Mouse (Mus musculus) right cerebral cortex, postnatal 36 days (tissue): Measurements from ENCODE around the gene Ccm2.
A peak's percentile ranks its signal among the peaks of the same experiment; 100 is the strongest.

Experiments
- DNase-seq, 2 experiments: peaks; one replicate each; pipeline ENCODE4 v3.0.0; 2022; ENCODE audit warnings: low spot score in 2 of 2, mixed read lengths in 1 of 2

The Ccm2 gene

DNA sequence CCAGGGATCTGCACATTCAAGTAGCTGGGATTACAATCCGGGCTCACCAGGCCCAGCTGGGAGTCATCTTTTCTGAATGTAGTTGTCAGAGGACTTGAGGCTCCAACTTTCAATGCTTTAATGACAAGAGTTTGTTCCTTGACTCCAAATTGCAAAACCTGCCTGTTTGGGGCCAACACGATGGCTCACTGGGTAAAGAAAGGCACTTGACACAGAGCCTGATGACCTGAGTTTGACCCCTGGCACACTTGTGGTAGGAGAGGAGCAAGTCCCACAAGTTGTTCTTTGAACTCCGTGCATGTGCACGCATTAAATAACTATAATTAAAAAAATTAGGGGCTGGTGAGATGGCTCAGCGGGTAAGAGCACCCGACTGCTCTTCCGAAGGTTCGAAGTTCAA lies 16.7 kb upstream of the Ccm2 start:
- no peak for DNase-seq

DNA sequence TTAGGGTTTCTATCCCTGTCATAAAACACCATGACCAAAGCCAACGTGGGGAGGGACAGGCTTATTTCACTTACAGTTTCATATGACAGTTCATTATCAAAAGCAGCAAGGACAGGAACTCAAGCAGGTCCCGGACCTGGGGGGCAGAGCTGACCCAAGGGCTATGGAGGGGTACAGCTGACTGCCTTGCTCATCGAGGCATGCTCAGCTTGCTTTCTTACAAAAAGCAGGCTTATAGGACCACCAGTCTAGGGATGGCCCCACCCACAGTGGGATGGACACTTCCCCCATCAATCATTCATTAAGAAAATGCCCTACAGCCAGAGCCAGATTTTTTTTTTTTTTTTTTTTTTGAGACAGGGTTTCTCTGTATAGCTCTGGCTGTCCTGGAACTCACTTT lies 15.9 kb upstream of the Ccm2 start:
- no peak for DNase-seq

DNA sequence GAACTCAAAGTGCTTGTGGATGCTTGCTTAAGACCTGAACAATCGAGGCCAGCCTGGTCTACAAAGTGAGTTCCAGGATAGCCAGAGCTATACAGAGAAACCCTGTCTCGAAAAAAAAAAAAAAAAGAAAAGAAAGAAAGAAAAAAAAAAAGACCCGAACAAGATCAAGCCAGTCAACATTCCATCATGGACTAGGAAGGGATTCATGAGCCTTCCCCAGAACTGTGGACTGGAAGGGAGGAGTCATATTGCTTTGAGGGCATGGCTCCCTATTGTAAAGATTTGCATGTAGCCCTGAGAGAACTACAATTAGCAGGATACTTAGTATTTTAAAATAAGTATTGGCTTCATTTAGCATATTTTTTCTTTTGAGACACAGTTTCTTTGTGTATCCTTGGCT lies 2.0 kb upstream of the Ccm2 start:
- no peak for DNase-seq

DNA sequence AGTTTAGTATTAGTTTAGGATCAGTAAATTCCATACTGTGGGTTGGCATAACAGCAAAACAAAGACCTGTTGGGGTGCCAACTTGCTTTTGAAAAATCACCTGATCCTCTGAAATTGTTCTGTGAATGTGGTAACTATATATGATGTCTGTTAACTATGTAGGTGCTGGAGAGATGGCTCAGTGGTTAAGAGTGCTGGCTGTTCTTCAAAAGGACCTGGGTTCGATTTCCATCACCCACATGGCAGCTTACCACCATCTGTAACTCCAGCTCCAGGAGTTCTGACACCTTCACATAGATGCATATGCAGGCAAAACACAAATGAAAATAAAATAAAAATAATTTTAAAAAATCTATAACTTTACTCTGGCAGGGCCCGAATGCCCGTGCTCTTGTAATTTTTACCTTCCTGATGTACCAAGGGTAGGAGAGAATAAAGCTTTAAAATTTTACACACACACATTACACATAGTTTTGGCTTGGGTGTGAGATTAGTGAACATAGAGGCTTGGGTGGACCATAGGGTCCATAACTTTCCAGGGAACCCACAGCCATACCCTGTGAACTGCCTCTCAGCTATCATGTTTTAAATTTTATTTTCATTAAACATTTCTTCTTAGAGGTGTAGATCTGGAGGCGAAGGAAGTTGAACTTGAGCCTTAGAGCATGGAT lies 1.4 kb upstream of the Ccm2 start:
- DNase-seq = no peak

DNA sequence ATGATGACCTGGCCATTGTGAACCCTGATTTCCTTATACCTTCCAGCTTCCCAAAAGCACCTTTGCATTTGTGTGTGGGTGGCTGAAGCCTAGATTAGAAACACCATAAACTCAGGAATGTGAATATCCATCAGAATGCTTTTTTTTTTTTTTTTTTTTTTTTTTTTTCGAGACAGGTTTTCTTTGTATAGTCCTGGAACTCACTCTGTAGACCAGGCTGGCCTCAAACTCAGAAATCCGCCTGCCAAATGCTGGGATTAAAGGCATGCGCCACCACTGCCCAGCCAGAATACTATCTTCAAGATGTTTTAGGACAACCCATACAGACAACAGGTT lies 862 bp upstream of the Ccm2 start:
- DNase-seq = no peak

DNA sequence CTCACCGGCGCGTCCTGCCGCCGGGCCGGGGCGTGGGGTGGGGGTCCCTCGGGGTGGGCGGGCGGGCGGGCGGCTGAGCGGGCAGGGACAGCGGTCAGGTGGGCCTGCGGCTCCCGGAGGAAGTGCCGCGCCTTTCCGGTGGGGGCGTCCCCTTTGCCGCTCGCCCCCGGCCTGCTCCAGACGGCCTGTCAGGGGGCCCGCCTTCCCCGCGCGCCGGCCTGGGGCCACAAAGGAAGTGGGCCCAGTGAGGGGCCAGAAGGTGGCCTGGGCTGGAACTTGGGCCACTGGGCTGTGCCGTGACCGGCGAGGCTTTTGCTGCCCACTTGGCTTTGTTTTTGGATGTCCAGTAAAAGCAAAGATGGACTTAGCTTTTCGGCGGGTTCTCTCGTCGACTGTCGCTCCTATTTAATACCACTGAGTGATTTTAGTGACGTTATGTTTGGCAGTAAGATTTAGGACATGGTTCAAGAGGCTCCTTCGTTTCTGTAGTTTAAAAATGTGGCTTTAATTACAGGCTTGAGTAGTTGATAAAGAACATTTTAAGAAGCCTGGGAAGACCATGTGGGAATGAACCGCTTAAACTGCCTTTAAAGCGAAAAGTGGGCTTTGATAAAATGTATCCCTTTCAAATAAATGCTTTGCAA lies 472 bp downstream of the Ccm2 start:
- peak; percentile 16 to 25 for DNase-seq

DNA sequence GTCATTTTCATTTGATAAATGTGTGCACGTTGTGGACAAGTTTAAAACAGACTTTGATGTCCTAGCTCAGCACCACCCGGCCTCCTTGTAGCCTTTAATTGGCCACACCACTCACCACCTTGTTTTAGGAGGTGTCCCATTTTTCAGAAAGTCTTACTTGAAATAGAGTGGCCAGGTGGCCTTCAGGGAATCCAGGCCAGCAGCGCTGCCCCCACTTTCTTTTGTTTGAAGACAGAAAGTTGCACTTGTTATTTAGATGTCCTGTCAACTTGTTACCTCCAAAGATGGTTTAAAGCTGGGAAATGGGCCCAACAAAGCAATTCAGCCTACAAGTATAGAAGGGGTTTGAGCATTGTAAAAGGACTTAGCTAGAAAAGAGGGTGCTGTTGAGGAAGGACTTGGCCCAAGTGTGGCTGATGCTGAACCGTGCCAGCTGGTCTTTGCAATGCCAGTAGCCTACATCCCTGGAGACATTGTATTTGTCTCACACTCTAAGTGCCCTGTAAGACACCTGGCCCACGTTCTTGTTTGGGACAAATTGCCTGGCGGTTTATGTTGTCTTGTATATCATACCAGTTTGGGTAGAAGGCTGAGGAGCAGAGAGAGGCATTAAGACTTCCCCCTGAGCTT lies 1.1 kb downstream of the Ccm2 start:
- DNase-seq = no peak

DNA sequence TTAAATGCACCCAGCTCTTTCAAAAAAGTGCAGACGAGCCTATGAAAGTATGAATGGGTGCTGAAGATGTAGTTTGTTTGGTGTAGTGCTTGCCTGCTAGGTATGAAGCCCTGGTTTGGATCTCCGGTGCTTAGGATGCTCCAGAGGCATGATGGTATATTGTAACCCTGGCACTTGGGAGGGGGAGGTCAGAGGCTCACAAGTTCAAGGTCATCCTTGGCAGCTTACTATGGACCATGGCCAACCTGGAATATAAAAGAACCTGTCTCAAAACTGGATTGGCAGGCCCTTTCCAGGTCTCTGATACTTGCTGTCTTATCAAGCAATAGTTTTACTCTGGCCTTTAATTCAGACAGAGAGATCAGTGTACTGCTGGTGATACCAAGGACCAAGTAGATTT lies 3.1 kb downstream of the Ccm2 start:
- no peak for DNase-seq

DNA sequence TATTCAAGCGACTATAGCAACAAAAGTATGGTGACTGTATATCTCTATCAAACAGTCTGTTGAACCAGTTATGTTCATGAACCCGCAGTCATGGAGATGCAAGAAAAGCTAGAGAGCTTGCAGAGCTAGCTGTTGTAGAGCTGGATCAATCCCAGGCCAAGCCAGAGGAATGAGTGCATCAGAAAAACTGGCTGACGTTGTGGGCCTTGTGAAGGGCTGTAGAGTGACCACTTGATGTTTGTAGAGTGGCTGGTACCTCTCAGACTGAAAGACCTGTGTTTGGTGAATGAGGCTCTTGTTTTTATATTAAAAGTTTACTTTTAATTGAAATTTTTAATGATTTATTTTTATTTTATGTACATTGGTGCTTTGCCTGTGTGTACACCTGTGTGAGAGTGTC lies 3.5 kb downstream of the Ccm2 start:
- DNase-seq = no peak

DNA sequence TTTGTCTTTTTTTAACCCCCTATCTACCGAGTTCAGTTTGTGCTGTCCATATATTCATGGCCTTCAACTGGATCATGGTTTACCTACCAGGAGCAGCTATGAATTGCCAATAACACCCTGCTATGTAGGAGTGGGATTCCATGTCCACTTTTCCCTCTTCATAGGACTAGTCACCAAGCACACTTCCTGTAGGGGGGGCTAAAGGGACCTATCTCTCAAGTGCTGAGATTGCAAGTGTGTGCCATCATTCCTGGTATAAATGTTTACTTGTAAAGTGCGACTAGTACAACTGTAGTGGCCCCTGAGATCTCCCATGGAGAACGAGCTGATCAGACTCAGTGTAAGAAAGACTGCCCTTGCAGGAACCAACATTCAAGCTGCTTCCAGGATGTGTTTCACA lies 11.5 kb downstream of the Ccm2 start:
- DNase-seq = no peak

DNA sequence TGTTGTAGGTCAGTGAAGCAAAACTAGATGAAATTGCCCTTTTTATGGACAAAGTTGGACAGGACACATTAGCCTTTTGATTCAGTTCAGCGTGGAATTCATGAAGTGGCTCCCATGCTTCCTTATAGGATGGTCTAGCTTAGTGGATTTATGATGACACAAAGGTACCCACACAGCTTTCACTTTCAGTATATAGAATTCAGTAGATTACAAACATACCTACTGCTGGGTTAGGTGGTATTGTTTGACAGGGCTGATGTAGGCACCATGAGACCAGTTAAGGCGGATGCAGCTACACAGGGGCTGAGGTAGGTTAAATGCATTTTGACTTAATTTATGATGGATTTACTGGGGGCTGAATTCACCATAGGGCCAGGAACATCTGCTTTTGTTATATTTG lies 13.3 kb downstream of the Ccm2 start:
- DNase-seq = no peak

DNA sequence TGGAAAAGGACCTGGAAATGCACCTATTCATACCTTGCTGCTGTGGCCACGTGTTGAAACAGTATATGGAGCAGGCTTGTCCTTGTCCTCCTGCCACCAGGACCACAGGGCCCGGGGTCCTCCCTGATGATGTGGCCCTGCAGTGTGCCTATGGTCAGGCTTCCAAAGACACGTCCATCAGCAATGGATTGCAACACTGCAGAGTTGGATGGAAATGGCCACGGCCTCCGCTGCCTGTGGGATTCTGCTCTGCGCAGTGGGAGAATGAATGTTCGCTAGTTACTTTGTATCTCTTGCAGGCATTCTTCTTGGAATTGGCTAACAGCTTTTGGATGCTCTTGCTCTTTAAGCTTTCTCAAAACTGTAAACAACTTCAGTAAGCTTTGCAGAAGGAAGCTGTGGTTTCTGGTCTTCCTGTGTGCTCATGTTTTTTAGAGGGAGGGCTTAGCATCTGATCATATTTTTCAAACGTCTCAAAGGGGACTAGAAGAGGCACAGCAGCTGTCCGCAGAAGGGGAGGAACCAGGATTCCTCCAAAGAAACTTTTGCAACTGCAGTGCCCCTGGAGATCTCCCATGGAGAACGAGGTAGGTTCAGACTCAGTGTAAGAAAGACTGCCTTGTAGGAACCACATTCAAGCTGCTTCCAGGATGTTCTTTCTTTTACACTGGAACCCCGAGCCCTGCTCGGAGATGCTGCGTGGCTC lies 14.1 kb downstream of the Ccm2 start:
- DNase-seq = no peak

DNA sequence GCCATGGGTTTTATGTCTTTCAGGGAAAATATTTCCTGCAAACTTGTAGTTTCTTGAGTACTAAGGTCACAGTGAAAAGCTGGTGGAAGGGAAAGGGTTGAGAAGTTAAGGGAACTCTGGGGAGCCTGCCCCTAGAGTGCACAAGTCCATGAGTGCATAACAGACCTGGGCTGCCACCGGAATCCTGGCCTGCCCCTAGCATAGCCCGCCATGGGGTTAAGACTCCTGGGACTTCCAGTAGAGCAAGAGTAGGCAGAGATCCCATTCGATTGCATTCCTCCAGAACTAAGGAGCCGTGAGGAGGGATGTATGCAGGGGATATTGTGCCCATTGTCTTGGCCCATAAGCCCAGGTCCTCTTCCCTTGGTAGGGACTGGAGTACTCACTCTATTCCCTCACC lies 14.8 kb downstream of the Ccm2 start:
- no peak for DNase-seq

DNA sequence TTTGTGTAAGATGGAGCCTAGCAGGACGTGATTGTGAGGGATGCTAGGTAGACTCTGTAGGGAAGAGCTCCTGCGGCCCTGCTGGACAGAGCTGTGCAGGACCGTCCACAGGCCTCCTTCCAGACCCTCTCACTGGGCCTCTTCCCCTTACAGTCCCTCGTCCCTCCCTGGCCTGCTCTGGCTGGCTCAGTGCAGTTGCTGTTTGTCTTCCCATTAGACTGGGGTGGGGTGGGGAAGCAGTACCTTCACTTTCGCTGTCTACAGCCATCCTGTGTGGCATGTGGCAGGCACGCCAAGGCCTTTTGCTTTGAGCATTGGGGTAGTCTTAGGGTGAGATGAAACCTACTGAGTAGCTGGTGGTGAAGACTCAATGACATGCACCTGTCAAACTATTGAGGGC lies 15.7 kb downstream of the Ccm2 start:
- no peak for DNase-seq

DNA sequence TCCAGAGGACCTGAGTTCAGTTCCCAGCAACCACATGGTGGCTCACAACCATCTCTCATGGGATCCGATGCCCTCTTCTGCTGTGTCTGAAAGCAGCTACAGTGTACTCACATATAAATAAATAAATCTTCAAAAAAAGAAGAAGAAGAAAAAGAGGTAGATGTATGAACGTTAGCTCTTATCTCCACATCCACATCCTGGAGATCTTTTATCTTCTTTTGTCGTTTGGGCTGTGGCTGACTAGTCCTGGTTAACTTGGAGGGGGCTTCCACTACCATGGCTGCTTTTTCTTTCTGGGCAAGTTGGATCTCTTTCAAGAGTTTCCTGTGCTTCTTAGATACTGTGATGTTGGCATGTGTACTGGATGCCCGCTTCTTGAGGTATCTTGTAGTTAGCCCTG lies 16.5 kb downstream of the Ccm2 start:
- DNase-seq = no peak

DNA sequence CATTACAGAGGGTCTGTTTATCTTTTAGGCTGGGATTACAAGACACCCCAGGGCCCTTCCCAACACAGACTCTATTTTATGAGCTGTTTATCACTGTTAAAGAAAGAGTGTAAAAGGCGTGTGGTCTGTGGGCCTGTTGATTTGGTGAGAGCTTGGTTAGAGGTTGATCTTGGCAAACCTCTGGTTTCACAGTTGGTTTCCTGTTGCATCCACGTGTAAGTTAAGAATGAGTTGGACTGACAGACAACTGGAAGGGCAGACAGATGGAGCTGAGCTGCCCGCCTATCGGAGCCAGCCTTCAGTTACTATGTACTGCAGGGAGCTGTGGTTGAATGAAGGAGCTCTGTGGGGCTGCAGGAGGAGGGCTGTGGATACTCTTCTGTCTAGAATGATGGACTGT lies 19.8 kb downstream of the Ccm2 start:
- DNase-seq = no peak

DNA sequence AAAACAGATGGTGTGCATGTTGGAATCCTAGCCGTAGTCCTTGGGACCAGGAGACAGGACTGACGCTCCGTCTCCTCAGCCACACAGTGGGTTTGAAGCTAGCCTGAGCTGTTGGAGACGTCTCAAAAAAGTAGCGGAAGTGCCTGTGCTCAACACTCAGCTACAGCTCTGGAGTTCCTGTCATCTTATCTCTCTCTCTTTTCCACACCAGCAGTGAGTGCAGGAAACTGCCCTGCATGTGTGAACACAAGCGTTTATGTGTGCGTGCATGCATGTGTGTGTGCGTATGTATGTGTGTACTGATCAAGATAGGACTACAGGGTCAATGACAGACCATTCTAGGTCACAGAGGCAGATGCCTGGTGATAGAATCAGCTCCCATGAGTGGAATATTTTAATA lies 21.3 kb downstream of the Ccm2 start:
- DNase-seq = no peak

DNA sequence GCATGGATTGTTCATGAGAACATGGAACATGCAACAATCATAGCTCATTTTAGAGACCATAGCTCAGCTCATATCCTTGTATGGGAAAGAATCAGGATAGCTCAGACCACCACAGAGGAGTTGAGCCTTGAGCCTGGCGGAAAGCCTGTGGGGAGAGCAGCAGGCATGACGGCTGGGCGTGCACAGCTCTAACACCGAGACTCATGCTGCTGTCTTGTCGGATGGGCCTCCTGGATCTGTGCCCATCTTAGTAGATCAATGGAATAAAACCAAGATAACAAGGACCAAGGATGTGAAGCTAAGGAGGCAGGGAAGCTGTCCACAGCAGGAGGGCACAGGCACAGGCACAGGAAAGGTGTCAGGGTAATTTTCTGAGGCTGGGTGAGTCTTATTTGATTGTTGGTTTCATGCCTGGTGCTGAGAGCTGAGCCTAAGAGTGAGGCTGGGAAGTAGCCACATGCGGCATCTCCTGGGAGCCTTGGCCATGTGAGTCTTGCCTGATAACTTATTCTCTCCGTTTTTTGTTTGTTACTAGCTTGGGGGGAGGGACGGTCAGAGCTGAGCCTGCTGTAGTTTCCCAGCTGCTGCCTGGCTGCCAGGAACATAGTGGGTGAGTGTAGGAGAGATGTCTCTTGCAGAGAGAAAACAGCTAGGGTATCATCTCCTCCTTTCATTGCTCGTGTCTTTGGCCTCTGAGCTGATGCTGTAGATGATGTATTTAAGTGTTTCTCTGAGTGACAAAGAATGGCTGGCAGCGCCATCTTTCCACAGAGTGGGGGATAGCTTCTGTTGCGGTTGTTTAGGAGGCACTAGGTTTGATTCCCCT lies 22.1 kb downstream of the Ccm2 start:
- peak in 1 of 2 experiments; percentile 45 for DNase-seq

DNA sequence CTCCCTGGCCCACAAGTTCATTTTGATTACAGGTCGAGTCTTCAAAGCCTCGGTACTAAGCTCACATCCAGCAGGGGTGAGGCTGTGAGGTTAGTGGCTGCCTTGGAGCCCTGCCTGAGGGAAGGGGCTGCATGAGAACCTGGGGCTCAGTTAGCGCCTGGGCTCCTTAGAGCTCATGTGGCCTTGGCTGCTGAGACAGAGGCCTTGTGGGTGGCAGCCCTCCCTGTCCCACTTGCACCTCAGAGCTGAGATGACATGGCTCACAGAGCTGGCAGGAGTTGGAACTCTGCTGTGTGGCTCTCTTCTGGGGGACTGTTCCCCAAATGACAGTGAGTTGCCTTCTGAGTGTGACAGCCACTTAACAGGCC lies 22.7 kb downstream of the Ccm2 start:
- no peak for DNase-seq

DNA sequence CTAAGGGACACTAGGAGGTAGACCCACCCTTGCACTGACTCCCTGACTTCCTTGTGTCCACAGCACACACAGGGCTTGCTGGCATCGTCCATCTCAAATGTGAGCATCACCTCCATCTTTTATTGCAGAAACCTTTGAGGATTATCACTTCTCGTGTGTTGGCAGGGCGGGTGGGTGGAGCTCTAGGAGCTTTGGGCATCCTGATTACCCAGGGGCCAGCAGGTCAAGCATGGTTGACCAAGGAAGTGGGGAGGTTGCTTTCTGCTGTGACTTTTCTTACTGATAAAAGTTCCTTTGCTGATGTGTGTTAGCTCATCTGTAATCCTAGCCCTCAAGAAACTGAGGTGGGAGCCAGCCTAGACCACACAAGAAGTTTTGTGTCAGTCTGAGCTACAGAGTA lies 29.5 kb downstream of the Ccm2 start:
- no peak for DNase-seq

DNA sequence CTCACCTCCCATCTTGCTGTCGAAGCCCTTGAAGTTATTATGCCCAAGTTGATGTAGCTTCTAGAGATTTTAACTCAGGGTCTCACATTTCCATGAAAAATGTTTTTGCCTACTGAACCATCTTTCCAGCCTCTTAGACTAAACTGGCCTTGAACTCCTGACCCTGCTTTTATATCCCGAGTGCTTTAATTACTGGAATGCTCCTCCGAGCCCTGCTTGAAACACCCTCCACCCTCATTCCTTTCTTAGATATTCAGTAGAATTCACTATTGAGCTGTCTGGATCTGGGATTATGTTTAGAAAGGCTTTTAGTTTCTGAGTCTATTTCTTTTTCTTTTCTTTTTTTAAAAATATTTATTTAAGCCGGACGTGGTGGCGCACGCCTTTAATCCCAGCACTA lies 32.7 kb downstream of the Ccm2 start:
- no peak for DNase-seq

DNA sequence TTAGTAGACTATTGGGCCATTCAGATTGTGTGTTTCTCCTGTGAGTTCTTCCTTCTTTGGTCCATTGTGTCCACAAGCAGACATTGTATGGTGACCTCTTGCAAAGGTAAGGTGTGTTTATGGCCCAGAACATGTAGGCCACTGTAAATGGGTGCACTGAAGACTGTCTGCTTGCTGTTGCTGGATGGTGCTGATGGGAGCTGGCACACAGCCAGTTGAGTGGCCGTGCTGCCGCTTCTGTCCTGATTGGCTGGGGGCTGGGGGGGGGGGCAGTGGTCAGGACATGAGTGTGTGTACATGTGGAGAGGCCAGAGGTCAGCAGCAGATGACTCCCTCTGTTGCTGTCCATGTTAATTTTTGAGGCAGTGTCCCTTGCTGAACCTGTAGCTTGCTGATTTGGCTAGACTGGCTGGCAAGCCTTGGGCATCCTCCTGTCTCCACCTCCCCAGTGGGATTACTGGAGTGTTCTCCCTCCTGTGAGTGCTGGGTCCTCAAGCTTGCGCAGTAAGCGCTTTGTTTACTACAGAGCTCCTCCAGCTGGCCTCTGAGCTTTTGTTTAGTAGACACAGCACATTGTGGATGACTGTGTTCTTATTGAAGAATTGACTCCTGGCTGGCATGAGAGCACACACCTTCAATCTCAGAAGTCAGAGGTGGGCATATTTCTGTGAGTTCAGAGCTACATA lies 33.5 kb downstream of the Ccm2 start:
- no peak for DNase-seq
